In genomic region chr9:22306726-22307125, GRCm38 (mm10) we compare ENCODE assay signal across 8 mouse cellular contexts. TPM values are rescaled to one million over a fixed set of nuclear protein-coding genes. Genes with fewer than 3 reads are reported as not detected.
A peak's percentile ranks its signal among the peaks of the same experiment; 100 is the strongest.
DNase-seq lines count a peak whose midpoint lies in the region; ATAC-seq lines count a peak whose summit lies in the region.

No protein-coding gene starts in this region.

- ATAC-seq in kidney, embryonic 14.5 days (ENCODE audit: low FRiP score, low TSS enrichment): no peak
- no peak for ATAC-seq in limb, embryonic 13.5 days (ENCODE audit: low FRiP score, low read depth)

- H3K4me3 ChIP-seq in kidney, embryonic 14.5 days (ENCODE audit: low read length): peak overlapping the region; percentile 66
- H3K4me3 ChIP-seq in forebrain, embryonic 10.5 days: peak overlapping the region; percentile 98
- peak overlapping the region; percentile 93 for H3K4me3 ChIP-seq in limb, embryonic 13.5 days

- H3K4me2 ChIP-seq in kidney, embryonic 14.5 days (replicated peaks; ENCODE audit: low read depth, low read length): peak overlapping the region; percentile 80
- H3K4me2 ChIP-seq in limb, embryonic 13.5 days (replicated peaks): peak overlapping the region; percentile 77

- no peak for DNase-seq in kidney, adult 9 months
- DNase-seq in ZHBTc4 (ENCODE audit: low read depth, low spot score): peak; percentile 38
- DNase-seq in forebrain, embryonic 10.5 days (ENCODE audit: extremely low spot score, low spot score): no peak
- DNase-seq in retina, postnatal 1 day: peak; percentile 30
- DNase-seq in adrenal gland, adult 2 months: no peak
- no peak for DNase-seq in lung, postnatal 25 days (ENCODE audit: low spot score)

- H3K9ac ChIP-seq in kidney, embryonic 14.5 days (ENCODE audit: low read depth, low read length): peak overlapping the region; percentile 90
- peak overlapping the region; percentile 99 for H3K9ac ChIP-seq in limb, embryonic 13.5 days

- peak overlapping the region; percentile 12; the same call in 1 of the 2 replicates for H3K27ac ChIP-seq in kidney, embryonic 14.5 days (ENCODE audit: low read depth, low read length)
- peak overlapping the region; percentile 99 for H3K27ac ChIP-seq in forebrain, embryonic 10.5 days
- H3K27ac ChIP-seq in limb, embryonic 13.5 days: peak overlapping the region; percentile 73

- H3K4me1 ChIP-seq in kidney, embryonic 14.5 days (ENCODE audit: control insufficient read depth, insufficient read depth, low read length): peaks cover 8% of the 10 kb centered on the region
- H3K4me1 ChIP-seq in forebrain, embryonic 10.5 days: peaks cover 12% of the 10 kb centered on the region
- peaks cover 9% of the 10 kb centered on the region for H3K4me1 ChIP-seq in limb, embryonic 13.5 days

- peaks cover 30% of the 10 kb centered on the region for H3K36me3 ChIP-seq in kidney, embryonic 14.5 days (ENCODE audit: control insufficient read depth, insufficient read depth, low read length)
- H3K36me3 ChIP-seq in forebrain, embryonic 10.5 days (replicated peaks): peaks cover 37% of the 10 kb centered on the region
- peaks cover 36% of the 10 kb centered on the region for H3K36me3 ChIP-seq in limb, embryonic 13.5 days

- H3K9me3 ChIP-seq in kidney, embryonic 14.5 days (ENCODE audit: control insufficient read depth, low read length): peaks cover 6% of the 10 kb centered on the region; the same call in 1 of the 2 replicates
- H3K9me3 ChIP-seq in forebrain, embryonic 10.5 days: peaks cover 14% of the 10 kb centered on the region
- H3K9me3 ChIP-seq in limb, embryonic 13.5 days: peaks cover 13% of the 10 kb centered on the region; the same call in 1 of the 2 replicates

- WGBS in kidney, embryonic 14.5 days: 20% methylated on average over 6 of the region's 6 CpGs
- WGBS in forebrain, embryonic 10.5 days: 21% methylated on average over 6 of the region's 6 CpGs
- WGBS in limb, embryonic 13.5 days: 14% methylated on average over 6 of the region's 6 CpGs

- no peaks in the 10 kb centered on the region for H3K27me3 ChIP-seq in kidney, embryonic 14.5 days (ENCODE audit: control insufficient read depth, insufficient read depth, low read length)
- no peaks in the 10 kb centered on the region for H3K27me3 ChIP-seq in forebrain, embryonic 10.5 days (ENCODE audit: poor library complexity, severe bottlenecking)
- H3K27me3 ChIP-seq in limb, embryonic 13.5 days: no peaks in the 10 kb centered on the region

RNA-seq across cellular contexts. Expression of gene Zfp810, which starts 0.7 kb away (rescaled TPM):
- 18.5 and 28.8 TPM in 2 replicates for polyA plus RNA-seq in kidney, embryonic 14.5 days (2014; fragmentation: Nextera tagmentation; extraction: Ambion mirVana)
- polyA plus RNA-seq in forebrain, embryonic 10.5 days (2016; fragmentation: Nextera tagmentation; extraction: Ambion mirVana): 22.9 and 23.5 TPM in 2 replicates
- polyA plus RNA-seq in limb, embryonic 13.5 days (2015; fragmentation: Nextera tagmentation; extraction: Ambion mirVana): 29.1 and 30.3 TPM in 2 replicates
- total RNA-seq in adrenal gland, adult 2 months (2021): 10 to 100 TPM in 1 of 2 experiments, 1 to 10 TPM in 1; 5.7 to 11.0 TPM
- polyA plus RNA-seq in adrenal gland, adult 2 months (2012; rRNA removed): 1.8 and 2.2 TPM in 2 replicates

RNA-seq across cellular contexts. Expression of gene Zfp599, which starts 47.0 kb away (rescaled TPM):
- 5.3 and 7.8 TPM in 2 replicates for polyA plus RNA-seq in kidney, embryonic 14.5 days (2014; fragmentation: Nextera tagmentation; extraction: Ambion mirVana)
- polyA plus RNA-seq in forebrain, embryonic 10.5 days (2016; fragmentation: Nextera tagmentation; extraction: Ambion mirVana): 8.0 and 9.3 TPM in 2 replicates
- 9.2 and 9.6 TPM in 2 replicates for polyA plus RNA-seq in limb, embryonic 13.5 days (2015; fragmentation: Nextera tagmentation; extraction: Ambion mirVana)
- total RNA-seq in adrenal gland, adult 2 months (2021): 1 to 10 TPM in 1 of 2 experiments, under 1 TPM in 1; 0.58 to 1.1 TPM
- polyA plus RNA-seq in adrenal gland, adult 2 months (2012; rRNA removed): 0.04 TPM in 1 of 2 replicates, not detected in the other

Comparison
In these comparisons a context has a peak if more than half of its experiments do, and no peak if none do; other contexts are left out.
1. H3K27ac ChIP-seq: peak in every context shown above with its lines; median percentile 99 in forebrain, embryonic 10.5 days; 73 in limb, embryonic 13.5 days; 12 in kidney, embryonic 14.5 days.
2. DNase-seq: peak in ZHBTc4 (single experiment) and retina, postnatal 1 day (single experiment); none in kidney, adult 9 months (single experiment), forebrain, embryonic 10.5 days (single experiment), adrenal gland, adult 2 months (single experiment) and lung, postnatal 25 days (single experiment).
3. Peak in every context shown above with its lines, with median percentiles within 50 percentile points of each other: H3K4me3 ChIP-seq.